Mouse (Mus musculus): ENCODE data around the gene Snx12. TPM values are rescaled to one million over a fixed set of nuclear protein-coding genes. Genes with fewer than 3 reads are reported as not detected.

Snx12 gene
- total and polyA plus RNA-seq, 3 experiments = 31.5 to 56.7 (median 52.1) TPM

DNA sequence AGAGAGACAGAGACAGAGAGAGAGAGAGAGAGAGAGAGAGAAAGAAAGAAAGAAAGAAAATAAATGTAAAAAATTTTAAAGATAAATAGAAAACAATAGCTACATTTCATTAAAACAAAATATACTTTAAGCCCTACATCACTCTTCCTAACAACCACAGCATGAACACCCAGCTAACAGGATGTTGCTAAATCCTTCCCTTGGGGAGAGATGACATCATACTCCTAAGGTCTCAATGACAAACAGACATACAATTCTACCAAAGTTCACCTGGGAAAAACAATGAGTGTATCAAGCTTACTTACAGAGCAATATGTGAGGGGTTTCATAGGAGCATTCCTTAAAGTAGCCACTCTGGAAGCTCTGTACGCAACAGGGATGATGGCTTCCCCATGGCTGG lies 49.0 kb downstream of the Snx12 start:
- TF ChIP-seq MAZ (IDR thresholded peaks at IDR 0.05; ENCODE audit: low read depth, low read length) = no peak
- no peak for TF ChIP-seq ETS1 (conservative IDR thresholded peaks at IDR 0.05; ENCODE audit: low read depth, low read length)
- no peak for TF ChIP-seq UBTF (IDR thresholded peaks at IDR 0.05; ENCODE audit: low read depth, low read length)
- no peak for TF ChIP-seq SMC3 (IDR thresholded peaks at IDR 0.05; ENCODE audit: low read depth, low read length)
- no peak for TF ChIP-seq KAT2A (IDR thresholded peaks at IDR 0.05; ENCODE audit: insufficient replicate concordance, low read length)
- no peak for TF ChIP-seq BHLHE40 (IDR thresholded peaks at IDR 0.05; ENCODE audit: low read depth, low read length)
- no peak for TF ChIP-seq RCOR1 (conservative IDR thresholded peaks at IDR 0.05; ENCODE audit: low read depth, low read length)
- TF ChIP-seq ELF1 (IDR thresholded peaks at IDR 0.05; ENCODE audit: low read depth, low read length) = no peak
- TF ChIP-seq USF1 (IDR thresholded peaks at IDR 0.05; ENCODE audit: low read depth, low read length) = no peak
- TF ChIP-seq MEF2A (IDR thresholded peaks at IDR 0.05; ENCODE audit: borderline replicate concordance, low read depth, low read length) = no peak
- no peak for TF ChIP-seq EP300 (IDR thresholded peaks at IDR 0.05; ENCODE audit: low read length)
- no peak for TF ChIP-seq TCF12 (IDR thresholded peaks at IDR 0.05; ENCODE audit: low read depth, low read length)
- no peak for TF ChIP-seq NELFE (IDR thresholded peaks at IDR 0.05; ENCODE audit: low read depth, low read length)
- Histone ChIP-seq H3K27me3 (replicated peaks) (no peaks in the 10 kb centered on the region), H3K9me3 (replicated peaks; ENCODE audit: low read length) (no peaks in the 10 kb centered on the region), H3K36me3 (replicated peaks in 1 of 2; ENCODE audit: control insufficient read depth in 1 of 2, insufficient read depth in 1 of 2, low read length in 1 of 2) (no peaks in the 10 kb centered on the region), H3K9ac (ENCODE audit: insufficient read depth, low read depth) (no peak overlapping the region), H3K4me1 (ENCODE audit: control insufficient read depth in 1 of 2, insufficient read depth in 2 of 2) (no peaks in the 10 kb centered on the region), H3K4me2 (ENCODE audit: insufficient read depth, low read depth, poor library complexity, severe bottlenecking) (no peak overlapping the region), H3K27ac (ENCODE audit: insufficient read depth, low read depth) (no peak overlapping the region), H3K79me2 (replicated peaks; ENCODE audit: control insufficient read depth, extremely low read depth, insufficient read depth, poor library complexity, severe bottlenecking) (no peaks in the 10 kb centered on the region), H3K4me3 (replicated peaks in 1 of 3; ENCODE audit: low read depth in 2 of 3, low read length in 2 of 3, poor library complexity in 1 of 3) (no peak overlapping the region)
- dilution Hi-C loops (cut with MboI; ENCODE audit: extremely low pct_ligation_motif_present, extremely low pct_unique_long_range_greater_than_20kb, low sequenced_read_pairs) = no loop called here
- no peak for DNase-seq (ENCODE audit: extremely low read depth)
- in situ Hi-C loops (cut with MboI; ENCODE audit: low pct_ligation_motif_present, low pct_unique_long_range_greater_than_20kb, low sequenced_read_pairs) = no loop called here

DNA sequence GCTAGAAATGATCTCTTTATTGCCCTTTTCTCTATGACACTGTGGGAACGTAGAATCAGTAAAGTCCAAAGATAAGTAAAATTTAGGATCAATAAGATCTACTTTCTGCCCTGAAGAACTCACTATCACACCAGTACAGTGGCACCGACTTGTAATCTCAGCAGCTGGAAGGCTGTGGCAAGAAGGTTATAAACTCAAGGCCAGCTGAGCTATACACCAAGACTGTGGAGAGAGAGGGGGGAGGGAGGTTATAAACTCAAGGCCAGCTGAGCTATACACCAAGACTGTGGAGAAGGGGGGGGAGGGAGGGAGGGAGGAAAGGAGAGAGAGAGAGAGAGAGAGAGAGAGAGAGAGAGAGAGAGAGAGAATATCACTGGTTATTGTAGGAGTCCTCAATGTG lies 53.9 kb downstream of the Snx12 start:
- Histone ChIP-seq H3K9me3 (replicated peaks; ENCODE audit: low read length) (no peaks in the 10 kb centered on the region), H3K36me3 (replicated peaks in 1 of 2; ENCODE audit: control insufficient read depth in 1 of 2, insufficient read depth in 1 of 2, low read length in 1 of 2) (no peaks in the 10 kb centered on the region), H3K9ac (ENCODE audit: insufficient read depth, low read depth) (no peak overlapping the region), H3K79me2 (replicated peaks; ENCODE audit: control insufficient read depth, extremely low read depth, insufficient read depth, poor library complexity, severe bottlenecking) (no peaks in the 10 kb centered on the region), H3K4me1 (ENCODE audit: control insufficient read depth in 1 of 2, insufficient read depth in 2 of 2) (no peaks in the 10 kb centered on the region), H3K4me3 (replicated peaks in 1 of 3; ENCODE audit: low read depth in 2 of 3, low read length in 2 of 3, poor library complexity in 1 of 3) (no peak overlapping the region), H3K27ac (ENCODE audit: insufficient read depth, low read depth) (no peak overlapping the region), H3K4me2 (ENCODE audit: insufficient read depth, low read depth, poor library complexity, severe bottlenecking) (no peak overlapping the region), H3K27me3 (replicated peaks) (no peaks in the 10 kb centered on the region)
- in situ Hi-C loops (cut with MboI; ENCODE audit: low pct_ligation_motif_present, low pct_unique_long_range_greater_than_20kb, low sequenced_read_pairs) = no loop called here
- TF ChIP-seq IRF4 (IDR thresholded peaks at IDR 0.05; ENCODE audit: low read depth, low read length) (no peak), CTCF (conservative IDR thresholded peaks at IDR 0.05 in 1 of 2, IDR thresholded peaks at IDR 0.05 in 1 of 2; ENCODE audit: low read depth in 2 of 2, low read length in 2 of 2) (no peak), CHD2 (IDR thresholded peaks at IDR 0.05; ENCODE audit: low read length) (no peak), ELF1 (IDR thresholded peaks at IDR 0.05; ENCODE audit: low read depth, low read length) (no peak), NELFE (IDR thresholded peaks at IDR 0.05; ENCODE audit: low read depth, low read length) (no peak), USF1 (IDR thresholded peaks at IDR 0.05; ENCODE audit: low read depth, low read length) (no peak), POLR2AphosphoS2 (IDR thresholded peaks at IDR 0.05; ENCODE audit: low read depth, low read length) (no peak), CHD1 (IDR thresholded peaks at IDR 0.05; ENCODE audit: low read depth, low read length) (no peak), KAT2A (IDR thresholded peaks at IDR 0.05; ENCODE audit: insufficient replicate concordance, low read length) (no peak), UBTF (IDR thresholded peaks at IDR 0.05; ENCODE audit: low read depth, low read length) (no peak), RCOR1 (conservative IDR thresholded peaks at IDR 0.05; ENCODE audit: low read depth, low read length) (no peak), RAD21 (IDR thresholded peaks at IDR 0.05; ENCODE audit: low read depth, low read length) (no peak), JUN (IDR thresholded peaks at IDR 0.05; ENCODE audit: insufficient read depth, low read depth, low read length) (no peak), JUND (conservative IDR thresholded peaks at IDR 0.05; ENCODE audit: low read depth, low read length) (no peak), MAX (IDR thresholded peaks at IDR 0.05; ENCODE audit: low read length) (no peak), NRF1 (IDR thresholded peaks at IDR 0.05; ENCODE audit: low read depth, low read length) (no peak), MEF2A (IDR thresholded peaks at IDR 0.05; ENCODE audit: borderline replicate concordance, low read depth, low read length) (no peak), MAZ (IDR thresholded peaks at IDR 0.05; ENCODE audit: low read depth, low read length) (no peak), GABPA (IDR thresholded peaks at IDR 0.05; ENCODE audit: insufficient replicate concordance, low read depth, low read length) (no peak)
- no peak for DNase-seq (ENCODE audit: extremely low read depth)
- dilution Hi-C loops (cut with MboI; ENCODE audit: extremely low pct_ligation_motif_present, extremely low pct_unique_long_range_greater_than_20kb, low sequenced_read_pairs) = no loop called here
